Mouse (Mus musculus) T-cell, adult 2 months (primary cell): ENCODE results near the gene Dnah11.

Experiments
- DNase-seq: peaks from one replicate; pipeline ENCODE4 v3.0.0; 2022; ENCODE audit warnings: low spot score

Gene Dnah11

DNA sequence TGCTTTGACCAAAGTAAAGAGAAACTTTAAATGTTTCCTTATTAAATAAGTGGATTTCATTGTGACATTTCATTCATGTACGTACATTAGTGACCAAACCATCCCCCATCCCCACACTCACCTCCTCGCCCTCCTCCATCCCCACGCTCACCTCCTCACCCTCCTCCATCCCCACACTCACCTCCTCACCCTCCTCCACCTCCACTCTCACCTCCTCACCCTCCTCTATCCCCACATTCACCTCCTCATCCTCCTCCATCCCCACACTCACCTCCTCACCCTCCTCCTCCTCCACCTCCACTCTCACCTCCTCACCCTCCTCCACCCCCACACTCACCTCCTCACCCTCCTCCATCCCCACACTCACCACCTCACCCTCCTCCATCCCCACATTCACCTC, 337.6 kb downstream of the Dnah11 start:
- DNase-seq: no peak

DNA sequence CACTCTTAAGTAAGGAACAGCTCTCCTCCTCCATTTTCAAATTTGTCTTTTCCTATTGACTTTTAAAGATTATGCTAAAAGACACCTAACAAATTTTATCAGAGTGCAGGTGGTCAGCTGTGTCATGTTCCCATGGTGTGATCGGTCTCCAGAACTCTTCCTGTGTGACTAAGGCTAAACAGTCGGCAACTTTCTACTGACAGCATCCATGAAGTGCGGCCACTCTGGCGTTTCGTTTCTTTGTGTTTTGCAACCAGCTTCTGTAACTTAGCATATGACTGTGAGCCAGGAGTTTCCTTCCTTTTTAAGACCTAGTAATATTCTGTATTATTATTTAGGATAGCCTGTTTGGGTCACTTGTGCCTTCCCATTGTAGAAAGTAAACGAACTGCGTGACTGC, 338.0 kb downstream of the Dnah11 start:
- no peak for DNase-seq

DNA sequence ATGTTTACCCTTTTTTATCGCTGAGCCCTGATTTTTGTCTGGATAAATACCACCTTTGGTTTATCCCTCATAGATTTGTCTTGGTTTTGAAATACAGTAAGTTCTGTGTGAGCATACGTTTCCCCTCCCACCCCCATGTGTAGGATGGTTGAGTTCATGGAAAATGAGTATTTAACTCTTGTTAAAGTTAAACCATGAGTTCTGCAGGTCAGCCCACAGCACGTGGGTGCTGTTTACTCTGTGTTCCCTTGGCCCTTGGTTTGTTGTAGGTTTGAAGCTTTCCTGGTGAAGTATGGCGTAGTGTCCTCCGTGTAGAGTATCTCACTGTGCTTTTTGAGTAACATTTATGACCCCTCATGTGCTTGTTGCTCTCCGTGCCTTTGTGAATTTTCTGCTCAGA, 341.0 kb downstream of the Dnah11 start:
- no peak for DNase-seq

DNA sequence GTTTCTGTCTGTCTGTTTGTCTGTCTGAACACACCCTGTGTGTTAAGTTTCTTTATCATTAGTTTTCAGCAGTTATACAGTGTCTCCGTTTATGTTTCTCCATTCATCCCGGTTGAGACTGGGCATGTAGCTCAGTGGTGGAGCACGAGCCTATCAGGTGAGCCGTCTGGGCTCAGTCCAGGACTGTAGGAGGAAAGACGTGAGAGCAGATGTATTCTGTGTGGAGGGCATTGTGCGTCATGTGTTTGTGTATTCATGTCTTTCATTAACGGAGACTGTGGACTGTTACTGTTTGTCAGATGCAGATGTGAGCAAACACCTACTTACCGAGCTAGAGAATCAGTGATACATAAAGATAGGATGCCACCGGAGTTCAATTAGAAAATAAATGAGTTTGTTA, 341.8 kb downstream of the Dnah11 start:
- no peak for DNase-seq

DNA sequence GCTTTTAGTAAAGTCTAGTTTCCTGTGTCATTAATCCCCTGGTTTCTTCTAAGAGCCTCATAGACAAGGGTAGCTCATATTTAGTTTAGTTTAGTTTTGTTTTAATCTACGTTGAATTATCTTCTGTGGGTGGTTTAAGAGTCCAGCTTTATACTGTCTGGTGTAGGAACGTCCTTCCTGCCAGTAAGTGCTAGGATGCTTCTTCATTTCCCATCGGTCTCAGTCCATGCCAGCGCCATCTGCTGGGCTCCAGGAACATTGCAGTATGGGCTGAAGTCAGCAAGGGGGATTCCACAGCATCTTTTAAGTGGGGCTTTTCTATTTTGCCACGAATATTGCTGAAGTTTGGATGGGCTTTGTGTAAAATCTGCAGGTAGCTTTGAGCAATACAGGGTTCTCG, 345.5 kb downstream of the Dnah11 start:
- DNase-seq: peak; percentile 43

DNA sequence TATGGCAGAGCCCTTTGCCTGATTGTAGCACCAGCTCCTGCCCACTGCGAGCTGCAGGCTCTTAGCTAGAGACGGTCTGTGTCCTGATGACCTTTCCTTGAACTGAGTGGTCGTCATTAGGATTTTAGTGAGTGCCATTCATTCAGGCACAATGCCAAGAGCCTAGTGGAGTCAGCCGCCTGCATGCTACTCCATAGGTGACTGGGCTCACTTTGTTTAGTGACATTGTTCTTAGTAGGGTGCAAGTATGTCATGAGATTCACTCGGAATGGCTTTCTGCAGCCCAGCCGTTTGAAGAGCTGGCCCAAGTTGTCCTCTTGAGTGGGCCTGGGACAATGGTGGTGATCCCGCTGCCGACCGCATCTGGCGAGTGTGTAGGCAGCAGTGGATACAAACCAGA, 348.4 kb downstream of the Dnah11 start:
- DNase-seq: no peak

DNA sequence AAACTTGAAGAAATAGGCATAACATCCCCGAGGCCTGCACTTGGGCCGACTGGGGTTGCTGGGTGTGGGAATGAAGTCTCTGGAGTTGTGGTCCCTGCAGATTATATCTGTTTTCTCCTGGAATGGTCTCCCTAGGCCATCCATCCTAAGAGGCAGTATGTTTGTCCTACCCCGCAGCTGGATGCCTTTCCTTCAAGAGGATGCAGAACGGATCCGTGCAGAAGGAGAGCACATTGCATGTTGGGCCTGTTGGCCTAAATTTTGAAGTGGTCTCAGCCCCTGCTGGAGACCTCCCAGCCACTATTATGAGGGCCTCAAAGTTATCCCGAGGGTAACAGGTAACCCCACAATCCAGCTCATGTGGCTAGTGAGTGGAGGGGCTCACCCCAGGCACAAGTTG, 350.2 kb downstream of the Dnah11 start:
- no peak for DNase-seq

DNA sequence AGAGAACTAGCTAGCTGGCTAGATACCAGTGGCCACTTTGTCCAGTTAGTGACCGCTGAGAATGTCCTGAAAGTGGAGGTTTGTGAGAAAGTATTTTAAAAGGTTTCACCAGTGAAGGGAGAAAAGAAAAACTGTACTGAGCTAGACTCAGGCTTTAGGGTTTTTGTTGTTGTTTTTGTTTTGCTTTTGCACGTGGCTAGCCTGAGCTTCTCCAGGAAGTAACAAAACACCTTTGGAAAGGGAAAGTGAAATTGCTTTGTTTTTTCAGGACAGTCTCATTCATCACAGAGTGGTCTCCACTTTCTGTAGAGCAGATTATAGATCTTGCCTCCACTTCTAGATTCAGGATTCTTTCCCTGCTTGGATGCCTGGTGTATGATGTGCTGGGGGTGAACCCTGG, 353.9 kb downstream of the Dnah11 start:
- DNase-seq: no peak

DNA sequence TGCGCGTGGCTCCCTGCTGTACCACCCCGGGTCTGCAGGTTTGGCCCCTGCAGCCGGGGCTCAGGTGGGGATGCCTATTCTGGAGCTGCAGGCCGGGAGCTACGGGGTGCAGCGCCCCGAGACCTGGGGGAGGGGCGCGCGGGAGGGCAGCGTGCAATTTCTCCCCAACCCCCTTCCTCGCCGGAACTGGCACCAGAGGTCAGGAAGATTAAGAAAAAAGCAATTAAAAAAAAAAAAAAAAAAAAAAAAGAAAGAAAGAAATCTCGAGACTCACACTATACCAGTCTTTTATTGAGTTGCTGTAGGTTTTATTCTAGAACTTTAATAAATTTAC, 354.8 kb downstream of the Dnah11 start:
- DNase-seq: no peak

DNA sequence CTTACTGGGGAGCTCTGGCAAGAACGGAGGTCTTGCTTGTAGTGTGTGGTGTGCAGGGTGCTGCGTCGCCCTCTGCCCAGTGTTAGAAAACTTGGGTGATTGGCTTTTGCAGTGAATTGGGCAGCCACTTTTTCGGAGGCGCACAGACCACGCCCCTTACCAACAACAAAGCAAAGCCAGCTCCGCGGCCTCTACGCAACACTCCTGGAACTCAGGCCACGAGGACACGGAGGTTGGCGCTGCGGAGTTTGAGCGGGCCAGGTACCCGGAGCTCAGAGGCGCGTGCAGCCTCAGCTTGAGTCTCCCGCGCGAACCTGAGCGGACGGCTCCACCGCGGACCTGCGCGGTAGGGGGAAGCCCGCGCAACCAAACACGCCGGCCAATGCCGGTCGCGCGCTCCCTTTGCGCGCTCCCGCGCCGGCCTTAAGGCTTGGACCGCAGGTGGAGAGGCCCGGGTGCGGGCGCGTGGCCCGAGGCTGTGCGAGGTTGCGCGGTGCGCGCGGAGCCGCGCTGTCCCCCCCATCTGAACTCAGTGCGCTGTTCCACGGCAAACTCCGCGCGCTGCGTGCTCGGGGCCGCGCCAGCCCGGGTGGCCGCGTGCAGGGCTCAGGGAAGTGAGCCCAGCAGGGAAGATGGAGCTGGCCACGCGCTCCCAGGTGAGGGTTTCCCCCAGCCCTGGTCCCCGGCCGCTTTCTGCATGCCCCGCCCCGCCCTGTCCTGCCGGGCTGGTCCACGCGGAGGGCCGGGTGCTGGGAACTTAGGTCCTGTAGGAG, 355.4 kb downstream of the Dnah11 start:
- peak; percentile 67 for DNase-seq

DNA sequence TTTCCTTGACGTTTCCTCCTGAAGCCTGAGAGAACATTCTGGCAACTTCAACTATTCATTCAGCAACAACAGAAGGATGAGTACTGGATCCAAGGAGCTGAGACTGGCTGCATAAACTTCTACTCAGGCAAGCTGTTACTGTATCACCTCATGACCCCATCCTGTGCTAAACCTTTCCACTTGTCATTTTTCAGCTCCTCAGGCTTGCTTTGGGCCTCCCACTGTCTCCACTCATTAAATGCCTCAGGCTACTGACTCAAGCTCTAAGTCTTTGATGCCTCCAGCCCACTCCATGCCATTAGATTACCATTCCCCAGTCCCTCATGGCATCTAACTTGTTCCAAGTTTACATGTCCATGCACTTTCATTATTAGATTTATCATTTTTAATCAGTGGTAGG, 356.2 kb downstream of the Dnah11 start:
- no peak for DNase-seq

DNA sequence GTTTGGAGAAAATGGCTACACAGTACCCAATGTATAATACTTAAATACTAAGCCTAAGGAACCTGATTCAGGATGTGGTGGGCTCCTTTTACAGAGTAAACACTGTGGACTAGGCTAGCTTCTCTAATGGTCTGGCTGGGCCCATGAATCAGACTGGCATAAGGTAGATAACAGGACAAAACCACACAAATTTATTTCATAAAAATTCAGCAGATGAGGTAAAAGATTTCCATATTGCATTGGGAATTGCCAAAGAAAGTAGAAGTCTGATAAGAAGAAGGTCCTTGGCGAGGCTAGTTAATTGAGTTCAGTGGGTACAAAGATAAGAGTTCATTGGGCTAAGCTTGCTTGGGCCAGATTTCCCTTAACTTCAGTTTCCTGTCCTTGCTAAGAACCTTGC, 358.1 kb downstream of the Dnah11 start:
- no peak for DNase-seq

DNA sequence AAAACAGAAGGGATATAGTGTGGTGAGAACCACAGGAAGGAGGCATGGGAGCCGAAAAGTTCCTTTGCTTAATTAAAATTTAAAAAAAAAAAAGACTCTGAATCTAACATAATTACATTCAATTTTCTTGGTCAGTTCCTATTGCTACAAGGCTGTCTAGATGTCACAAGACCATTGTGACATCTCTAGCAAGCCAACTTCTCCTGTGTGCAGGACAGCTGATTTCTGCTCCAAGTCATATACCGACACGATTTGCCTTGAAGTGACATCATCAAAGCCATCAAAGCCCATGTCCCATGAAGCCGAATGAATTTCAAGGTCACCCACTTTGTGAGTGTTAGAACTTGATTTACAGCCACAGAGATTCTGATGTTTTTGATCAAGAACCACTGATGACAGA, 361.5 kb downstream of the Dnah11 start:
- no peak for DNase-seq

DNA sequence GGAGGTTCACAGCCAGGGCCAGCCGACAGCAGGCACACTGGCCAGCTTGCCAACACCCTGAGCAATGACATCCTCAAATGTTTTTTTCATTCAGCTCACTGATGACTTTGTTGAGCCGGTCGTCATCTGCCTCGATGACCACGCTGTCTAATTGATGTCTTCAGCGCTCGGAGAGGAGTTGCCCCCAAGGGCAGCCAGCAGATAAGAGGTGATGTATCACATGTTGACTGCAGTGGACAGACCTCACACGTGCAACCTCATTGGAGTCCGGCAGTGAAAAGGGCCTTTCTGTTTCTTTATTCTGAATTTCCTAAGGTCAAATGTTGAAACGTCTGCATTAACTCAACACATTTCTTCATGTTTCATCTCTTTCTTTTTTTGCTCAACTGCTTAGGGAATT, 363.5 kb downstream of the Dnah11 start:
- DNase-seq: no peak

DNA sequence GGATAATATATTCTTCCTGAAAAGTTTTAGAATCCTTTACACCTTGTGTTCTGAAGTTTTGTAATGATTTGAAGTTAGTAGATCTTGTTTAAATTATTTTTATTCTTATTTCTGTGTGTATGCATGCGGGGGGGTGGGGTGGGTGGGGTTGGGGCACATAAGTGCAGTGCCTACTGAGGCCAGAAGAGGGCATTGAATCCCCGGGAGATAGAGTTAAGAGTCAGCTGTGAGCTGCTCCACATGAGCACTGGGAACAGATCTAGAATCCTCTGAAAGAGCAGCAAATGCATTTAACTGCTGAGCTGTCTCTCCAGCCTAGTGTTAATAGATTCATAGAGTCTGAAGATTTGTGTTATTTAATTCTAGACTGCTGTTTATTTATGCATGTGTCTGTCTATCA, 364.2 kb downstream of the Dnah11 start:
- no peak for DNase-seq

DNA sequence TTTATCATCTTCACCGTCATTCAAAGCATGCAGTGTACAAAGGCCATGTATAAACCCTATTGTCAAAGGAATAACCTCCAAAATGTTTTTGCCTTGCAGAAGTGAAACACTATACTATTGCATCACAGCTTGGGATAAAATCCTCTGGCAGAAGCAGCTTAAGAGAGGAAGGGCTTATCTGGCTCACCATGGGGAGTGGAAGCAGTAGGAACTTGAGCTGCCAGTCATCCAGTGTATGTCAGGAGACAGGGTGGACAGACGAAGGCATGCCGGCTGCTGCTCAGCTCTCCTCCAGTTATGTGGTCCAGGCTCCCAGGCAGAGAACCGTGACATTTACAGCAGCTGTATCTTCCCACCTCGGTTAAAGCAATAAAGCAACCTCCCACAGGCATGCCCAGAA, 366.7 kb downstream of the Dnah11 start:
- DNase-seq: no peak

DNA sequence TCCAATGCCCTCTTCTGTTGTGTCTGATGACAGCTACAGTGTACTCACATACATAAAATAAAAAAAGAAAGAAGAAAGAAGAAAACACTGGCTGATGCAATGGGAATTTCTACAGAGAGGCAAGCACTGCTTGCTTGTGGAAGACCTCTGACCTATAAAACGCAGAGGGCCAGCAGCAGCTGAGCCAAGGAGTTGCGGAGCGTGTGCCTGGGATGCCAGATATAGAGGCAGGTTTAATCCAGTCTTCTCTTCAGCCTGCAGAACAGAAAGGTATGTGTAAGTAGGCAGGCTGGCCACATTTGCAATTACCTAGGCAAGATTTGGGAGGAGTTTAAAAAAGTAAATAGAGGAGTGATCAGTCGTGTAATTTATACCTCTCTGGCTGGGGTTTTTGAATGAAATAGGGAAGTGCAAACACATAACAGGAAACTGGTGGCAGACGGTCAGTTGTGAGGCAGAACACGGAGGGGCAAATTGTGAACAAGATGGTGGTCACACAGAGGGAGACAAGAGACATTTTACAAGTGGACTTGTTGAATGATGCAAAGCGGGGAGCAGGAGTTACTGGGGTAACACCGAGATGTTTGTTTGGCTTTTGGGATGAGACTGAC, 367.4 kb downstream of the Dnah11 start:
- no peak for DNase-seq

DNA sequence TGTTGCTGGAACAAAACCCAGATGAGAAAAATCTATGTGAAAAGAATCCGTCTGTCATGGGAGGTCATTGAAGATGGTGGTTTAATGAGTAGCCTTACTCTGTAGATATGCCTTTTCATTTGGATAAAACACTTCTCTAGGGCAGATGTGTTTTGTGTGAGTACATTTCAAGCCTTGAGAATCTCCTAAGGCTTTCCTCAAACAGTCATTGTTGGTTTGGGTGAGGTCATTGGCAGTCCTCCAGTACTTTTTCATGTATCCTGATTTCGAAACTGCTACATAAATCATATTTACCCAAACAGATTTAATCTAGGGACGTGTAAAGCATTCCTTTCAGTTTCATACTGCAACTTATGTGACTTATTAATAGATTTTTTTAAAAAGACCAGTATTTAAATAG, 370.5 kb downstream of the Dnah11 start:
- DNase-seq: no peak
